Mouse (Mus musculus) left cerebral cortex, postnatal 4 days (tissue): ENCODE measurements around the gene Dthd1. TPM values are rescaled to one million over a fixed set of nuclear protein-coding genes. Genes with fewer than 3 reads are reported as not detected.
A peak's percentile ranks its signal among the peaks of the same experiment; 100 is the strongest.

Source experiments
- DNase-seq: peaks from one replicate; pipeline ENCODE4 v3.0.0-alpha.2; 2022
- intact Hi-C: fragments of 180-260 bp; cut with DNase I; formaldehyde crosslinking; loops from one replicate; pipeline ENCODE4 v1.15.1; 2025
- total RNA-seq, 2 experiments: library from RNA; stranded (reverse); gene quantifications; 2 replicates each; pipeline ENCODE4 v1.2.3; 2021

Dthd1 gene
- under 1 TPM in 1 of 2 experiments, not detected in 1; 0.24 TPM for total RNA-seq

DNA sequence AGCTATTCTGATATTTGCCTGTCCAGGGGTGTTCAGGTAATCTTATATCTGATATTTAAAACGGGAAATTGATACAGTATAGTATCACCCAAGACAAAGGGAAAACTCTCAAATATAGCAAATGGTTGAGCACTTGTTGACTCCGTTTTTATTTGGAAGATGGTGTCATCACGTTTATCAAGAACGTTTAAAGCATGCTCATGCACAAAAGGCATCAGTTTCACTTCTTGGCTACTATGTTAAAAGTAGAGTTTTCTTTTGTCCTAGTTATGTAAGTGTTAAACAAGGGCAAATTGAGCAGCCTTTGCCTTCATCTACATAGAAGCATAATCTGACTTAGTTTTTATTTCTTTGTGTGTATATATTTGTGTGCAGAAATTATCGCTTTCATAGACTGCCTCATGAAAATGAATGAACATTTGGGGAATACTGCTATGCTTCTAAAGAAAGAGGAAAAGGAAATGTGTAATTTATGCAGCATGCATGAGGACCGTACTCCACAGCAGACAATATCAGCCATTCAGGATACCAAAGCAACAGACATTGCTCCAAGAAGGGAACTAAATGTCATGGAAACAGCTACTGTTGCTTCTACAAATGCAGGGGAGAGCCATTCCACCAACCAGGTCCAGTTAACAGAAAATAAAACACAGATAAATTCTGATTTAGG, at the start of gene Dthd1:
Gene Dthd1, plus strand, starts transcription at position 422 of the 670 bp plus-strand sequence.
- intact Hi-C loops: no loop called here
- DNase-seq: no peak

DNA sequence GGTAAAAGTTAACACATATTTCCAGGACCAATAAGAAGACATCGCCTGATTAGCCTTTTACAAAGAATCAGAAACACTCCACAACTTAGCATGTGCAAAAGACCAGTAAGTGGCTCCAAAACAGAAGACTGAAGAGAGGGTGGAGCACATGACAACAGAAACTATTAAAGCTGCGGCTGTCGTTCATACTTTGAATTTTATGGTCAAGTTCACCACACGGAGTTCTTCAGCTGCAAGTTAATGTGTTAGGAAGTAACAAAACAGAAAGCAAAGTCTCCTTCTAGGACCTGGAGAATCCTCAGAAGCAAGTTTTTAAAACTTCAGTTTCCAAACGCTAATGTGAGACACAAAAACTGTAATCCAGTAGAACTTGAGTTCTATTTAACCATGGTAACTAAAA, 49.5 kb upstream of the Dthd1 start:
- intact Hi-C loops: no loop called here
- no peak for DNase-seq

DNA sequence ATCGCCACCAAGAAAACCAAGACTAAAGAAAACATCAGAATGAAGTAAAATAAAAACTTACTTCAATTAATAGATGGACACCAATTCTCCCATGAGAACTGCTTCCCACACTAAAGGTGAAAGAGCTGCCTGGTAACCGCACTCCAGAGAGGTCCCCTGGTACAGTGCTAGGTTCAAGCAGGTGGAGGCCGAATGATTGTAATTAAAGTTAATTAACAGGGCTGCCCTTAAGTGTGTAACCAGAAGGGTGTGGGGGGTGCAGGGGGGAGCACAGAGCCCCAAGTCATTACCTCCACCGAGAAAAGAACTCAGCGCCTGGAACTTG, 48.2 kb upstream of the Dthd1 start:
- intact Hi-C loops: no loop called here
- no peak for DNase-seq

DNA sequence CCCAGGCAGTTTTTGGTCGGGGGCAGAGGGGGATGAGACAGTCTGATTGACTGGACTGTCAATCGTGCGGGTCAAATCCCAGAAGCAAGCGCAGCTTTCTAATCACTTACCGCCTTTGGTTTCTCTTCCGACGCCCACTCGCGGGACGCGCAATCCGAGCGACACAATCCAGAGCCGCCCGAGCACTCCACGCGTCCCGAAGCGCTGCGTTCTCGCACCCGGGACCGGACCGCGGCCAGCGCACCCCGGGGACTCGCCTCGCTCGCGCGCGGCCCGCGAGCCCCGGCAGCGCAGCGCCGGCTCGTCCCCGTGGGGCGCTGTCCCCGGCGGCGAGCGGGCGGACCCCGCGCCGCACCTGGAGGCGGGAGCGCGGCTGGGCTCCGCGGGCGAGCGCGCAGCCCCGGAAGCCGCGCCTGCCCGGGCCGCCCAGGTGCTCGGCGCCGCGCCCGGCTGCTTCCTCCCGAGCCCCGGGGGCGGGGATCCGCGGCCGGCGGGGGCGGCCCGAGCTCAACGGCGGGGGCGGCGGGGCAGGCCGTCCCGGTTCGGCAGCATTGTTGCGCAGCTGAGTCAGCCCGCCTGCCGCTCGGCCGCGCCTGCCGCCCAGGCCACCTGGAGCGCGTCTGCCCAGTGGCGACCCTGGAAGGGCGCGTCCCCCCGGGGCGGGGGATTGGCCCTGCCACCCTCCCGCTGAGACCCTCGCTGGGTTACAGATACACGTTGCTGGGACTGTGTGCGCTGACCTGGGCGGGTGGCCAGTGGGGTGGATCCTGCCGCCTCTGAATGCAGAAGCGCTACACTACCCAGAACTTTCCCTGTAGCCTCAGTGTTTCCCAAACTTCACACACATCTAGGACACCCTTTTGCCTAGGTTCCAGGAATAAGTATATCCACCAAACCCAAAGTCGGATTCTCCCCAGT, 47.6 kb upstream of the Dthd1 start, which contains the start of gene Arap2:
Gene Arap2, minus strand, starts transcription at position 376 of the 918 bp plus-strand sequence.
- DNase-seq: peak; percentile 24
- intact Hi-C loops: no loop called here

DNA sequence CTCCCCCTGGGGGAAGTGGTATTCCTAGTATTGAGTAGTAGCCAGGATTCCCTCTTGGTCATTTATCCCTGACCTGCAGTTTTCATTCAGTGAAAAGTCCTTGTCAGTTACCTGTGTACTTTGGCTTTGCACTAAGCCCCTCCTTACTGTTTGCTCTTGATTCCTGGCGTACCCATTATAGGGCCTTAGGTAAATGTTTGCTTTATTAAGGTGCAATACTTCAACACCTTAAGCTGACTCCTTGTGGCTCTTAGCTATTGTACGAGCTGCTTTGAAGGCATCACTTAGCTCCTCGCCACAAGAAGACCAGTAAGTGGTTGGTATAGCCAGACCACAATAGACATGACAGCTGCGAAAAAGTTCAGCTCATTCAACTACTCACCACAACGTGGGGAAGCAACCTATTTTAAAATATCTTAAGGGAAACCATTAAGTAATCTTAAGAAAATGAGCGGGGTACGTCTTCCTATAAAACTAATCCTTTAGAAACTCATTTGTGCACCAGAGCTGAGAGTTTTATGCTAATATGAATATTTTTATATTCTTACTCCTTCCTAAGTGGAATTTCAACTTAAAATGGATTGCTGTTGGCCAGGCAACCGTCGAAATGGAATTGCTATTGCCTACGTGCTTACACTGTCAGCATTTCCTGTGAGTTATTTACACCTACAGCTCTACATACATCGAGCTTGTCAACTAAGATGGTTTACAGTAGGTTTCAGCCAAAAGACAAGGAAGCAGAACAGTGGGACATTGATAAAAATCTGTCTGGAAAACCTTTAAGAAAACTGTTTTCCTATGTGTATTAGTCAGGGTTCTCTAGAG, 41.6 kb upstream of the Dthd1 start:
- no peak for DNase-seq
- intact Hi-C loops: no loop called here

DNA sequence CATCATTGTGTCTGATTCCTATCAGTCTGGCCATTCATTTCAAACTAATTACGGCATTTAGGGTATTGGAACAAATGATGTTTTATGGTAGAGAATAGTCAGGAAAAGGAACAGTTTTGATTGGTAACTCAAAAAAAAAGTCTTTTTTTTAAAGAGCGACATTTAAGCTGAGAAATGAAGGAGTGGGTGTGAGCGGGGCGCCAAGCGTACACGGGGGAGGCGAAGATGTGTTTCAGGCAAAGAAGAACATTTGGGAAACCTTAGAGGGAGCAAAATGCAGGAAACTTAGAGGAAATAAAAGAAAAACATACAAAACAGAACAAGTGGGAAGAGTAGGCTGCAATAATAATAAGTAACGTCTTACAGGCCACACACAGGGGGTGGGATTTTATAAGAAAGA, 35.8 kb upstream of the Dthd1 start:
- DNase-seq: no peak
- intact Hi-C loops: no loop called here

DNA sequence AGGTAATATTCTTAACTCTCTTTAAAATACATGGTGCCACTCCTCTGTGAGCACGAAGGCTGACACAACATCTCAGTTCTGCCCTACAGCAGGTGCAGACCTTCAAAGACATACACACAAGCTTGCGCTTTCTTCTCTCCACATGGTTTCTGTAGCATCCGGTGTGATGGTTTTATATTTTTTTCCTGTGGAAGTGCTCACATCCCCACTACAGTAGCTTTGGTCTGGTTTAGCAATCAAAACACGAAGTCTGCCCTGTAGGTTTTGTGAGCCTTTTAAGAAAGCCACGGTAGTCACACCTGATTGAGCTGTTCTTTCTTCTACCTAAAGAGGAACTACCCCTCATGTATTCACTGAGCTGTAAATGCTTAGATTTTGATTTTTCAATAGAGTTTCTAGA, 34.9 kb upstream of the Dthd1 start:
- intact Hi-C loops: no loop called here
- no peak for DNase-seq

DNA sequence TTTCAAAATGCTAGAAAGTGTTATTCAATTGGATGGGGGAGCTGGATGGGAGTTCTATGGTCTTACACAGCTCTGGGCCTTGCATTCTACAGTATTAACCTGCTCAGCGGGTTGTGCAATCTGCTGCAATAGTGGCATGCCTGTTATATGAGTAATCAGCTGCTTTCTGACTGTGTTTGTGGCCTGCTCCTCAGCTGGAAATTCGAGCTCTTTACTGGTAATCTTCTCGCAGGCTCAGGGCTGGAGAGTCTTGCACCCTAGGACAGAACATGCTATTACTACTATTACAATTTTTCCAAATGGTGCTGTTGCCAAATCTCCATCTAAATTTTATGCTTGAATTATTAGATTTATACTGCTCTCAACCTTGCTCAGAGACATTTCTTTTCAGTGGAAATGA, 26.8 kb upstream of the Dthd1 start:
- intact Hi-C loops: no loop called here
- no peak for DNase-seq

DNA sequence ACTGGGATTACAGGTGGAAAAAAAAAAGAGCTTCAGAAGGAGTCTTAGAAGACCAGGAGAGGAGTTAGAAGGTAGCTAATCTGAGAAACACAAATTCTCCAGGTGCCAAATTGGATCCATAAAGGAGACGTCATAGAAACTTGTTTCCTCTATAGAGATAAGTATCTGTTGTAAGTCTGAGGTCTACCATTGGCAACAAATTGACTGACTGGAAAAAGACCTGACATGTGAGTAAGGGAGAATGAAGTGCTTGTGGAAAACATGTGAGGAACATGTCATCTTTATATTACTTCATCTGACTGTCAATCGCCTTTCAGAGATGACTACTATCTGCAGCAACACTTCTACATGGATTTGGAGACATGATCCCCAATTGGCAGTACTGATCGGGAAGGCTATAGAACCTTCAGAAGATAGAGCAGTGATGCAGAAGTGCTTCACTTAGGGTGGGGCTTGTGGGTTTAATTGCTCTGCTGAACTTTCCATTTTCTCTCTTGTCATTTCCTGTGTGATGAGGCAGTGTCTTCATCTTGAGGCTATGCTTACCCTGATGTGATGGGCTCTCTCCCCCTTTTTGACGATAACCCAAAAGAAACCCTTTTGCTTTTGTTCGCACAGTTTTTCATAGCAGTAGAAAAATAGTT, 22.6 kb upstream of the Dthd1 start:
- DNase-seq: no peak
- intact Hi-C loops: no loop called here

DNA sequence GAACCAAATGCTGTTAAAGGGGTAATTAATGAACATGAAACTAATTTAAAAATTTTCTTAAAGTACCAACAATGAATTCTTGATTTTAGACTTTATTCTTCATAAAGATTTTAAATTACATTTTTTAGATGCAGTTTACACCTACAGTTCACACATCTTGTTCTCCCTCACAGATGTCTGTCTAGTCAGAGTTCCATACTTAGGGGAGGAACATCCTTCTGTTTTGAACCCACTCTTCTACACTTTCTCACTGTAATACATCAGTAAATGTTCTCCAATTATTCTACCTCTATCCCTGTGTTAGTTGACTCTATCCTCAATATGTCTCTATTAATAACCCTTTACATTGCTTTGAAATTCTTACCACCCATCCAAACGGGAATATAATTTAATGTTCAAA, 20.8 kb upstream of the Dthd1 start:
- intact Hi-C loops: no loop called here
- no peak for DNase-seq

DNA sequence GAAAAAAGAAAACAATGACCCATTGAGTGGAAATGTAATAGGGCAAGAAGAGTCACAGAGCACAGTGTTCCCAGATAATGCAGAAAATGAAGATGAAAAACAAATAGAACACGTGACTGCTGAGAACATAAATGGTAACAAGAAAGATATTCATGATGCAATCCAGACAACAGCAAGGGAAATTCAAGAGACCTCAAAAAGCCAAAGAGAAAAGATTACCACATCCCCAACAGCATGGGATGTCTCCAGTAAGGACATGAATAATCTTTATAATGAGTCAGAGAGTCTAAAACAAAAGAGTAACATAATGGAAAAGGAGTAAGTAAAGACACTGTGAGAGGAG, 420 bp downstream of the Dthd1 start:
- DNase-seq: no peak
- intact Hi-C loops: no loop called here

DNA sequence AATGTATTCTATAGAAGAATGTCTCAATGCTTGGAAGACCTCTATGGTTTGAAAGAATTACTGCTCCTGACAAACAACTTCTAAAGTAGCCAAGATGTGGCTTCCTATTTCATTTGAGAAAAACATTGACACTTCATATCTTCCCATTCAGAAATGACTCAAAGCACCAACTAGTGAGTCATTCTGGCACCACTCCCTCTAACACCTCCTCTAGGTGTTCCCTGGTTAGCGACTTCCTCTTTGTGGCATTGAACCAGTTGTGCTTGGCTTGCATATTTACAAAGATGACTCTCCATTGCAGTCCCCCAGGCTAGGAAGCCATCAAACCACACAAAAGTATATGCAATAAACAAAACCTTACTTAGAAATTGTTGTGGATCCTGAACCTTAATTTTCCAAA, 2.1 kb downstream of the Dthd1 start:
- DNase-seq: no peak
- intact Hi-C loops: no loop called here

DNA sequence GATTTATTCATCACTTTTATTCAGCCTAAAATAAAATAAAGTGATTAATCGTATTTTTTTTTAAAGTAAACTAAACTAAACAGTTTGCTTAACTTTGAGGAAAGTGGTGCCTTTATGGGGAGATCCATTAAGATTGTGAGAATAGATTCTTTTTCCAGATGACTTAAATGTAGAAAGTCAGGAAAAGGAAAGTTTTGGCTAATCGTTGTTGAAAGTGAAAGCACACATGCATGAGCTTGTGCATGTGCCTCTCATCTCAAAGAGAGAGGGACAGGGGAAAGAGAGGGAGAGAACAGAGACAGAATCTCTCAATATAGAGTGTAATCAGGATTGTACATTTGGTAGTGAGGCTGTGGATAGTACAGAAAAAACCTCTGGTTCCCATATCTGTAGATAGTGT, 5.9 kb downstream of the Dthd1 start:
- intact Hi-C loops: no loop called here
- DNase-seq: no peak

DNA sequence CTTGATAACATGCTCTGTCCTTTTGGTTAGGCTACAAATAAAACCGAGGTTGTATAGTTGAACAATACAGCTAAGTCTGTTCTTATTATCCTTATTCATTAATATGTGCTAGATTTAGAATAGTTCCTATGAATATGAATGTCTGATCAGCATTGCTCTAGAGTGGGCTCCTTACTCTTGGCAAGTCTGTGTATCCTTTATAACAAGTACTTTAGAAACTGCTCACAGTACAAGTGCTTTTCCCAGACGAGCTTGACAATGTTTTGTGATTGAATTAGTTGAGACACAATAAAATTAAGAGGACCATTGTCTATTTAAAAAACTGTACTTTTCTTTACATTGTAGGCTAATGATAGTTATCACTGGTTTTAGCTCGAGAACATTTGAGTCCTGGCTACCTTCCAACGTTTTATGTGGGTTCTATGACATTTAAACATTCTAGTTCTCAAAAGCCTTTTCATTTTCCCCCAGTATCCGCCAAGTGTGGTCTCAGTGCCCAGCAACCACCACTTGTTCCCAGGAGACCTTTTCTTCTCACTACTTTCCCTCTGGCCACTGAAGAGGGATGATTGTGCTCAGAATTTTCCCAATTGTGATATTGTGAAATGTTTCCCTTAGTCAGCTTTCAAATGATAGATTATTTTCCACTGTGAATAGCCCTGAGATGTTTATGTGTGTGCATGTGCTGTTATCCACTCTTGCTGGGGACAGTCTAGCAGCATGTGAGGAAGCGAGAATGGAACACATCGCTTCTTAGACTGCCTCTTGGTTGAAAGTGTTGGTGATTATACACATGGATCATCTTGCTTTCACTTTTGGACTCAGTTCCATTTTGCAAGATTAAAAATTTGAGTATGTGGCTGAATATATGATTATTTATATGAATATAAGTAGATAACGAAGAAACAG, 7.0 kb downstream of the Dthd1 start:
- DNase-seq: no peak
- intact Hi-C loops: no loop called here

DNA sequence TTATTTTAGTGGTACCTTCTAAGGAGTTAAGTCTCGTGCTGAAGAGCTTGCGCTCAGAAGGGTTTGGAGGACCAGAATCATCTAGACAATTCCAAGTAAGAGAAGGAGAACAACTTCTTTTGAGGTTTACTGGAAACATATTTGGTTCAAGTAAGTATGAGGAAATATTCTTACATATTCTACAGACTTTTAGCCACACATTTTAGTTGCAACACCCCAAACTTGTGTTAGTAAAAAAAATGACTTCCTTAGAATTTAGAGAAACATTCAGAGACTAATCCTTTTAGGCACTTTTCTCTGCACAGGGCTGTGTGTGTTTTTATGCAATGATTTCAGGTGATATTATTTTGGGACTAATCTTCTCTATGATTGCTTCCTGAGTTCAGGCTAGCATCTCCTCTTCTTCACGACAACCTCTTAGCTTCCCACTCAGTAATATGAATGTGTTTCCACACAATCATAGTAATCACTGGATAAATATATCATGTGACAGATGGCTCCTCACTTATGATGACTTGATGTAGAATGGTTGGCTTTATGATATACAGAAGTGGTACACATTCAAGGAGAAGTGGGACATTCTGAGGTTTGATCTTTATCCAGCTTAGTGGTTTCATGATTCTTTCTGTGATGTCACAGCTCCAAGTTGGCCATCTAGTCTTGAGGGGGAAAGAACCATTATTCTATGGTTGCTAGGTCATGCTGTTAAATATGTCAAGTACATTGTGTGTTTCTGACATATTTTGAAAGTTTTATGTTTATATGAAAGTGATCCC, 29.5 kb downstream of the Dthd1 start:
- no peak for DNase-seq
- intact Hi-C loops: no loop called here

DNA sequence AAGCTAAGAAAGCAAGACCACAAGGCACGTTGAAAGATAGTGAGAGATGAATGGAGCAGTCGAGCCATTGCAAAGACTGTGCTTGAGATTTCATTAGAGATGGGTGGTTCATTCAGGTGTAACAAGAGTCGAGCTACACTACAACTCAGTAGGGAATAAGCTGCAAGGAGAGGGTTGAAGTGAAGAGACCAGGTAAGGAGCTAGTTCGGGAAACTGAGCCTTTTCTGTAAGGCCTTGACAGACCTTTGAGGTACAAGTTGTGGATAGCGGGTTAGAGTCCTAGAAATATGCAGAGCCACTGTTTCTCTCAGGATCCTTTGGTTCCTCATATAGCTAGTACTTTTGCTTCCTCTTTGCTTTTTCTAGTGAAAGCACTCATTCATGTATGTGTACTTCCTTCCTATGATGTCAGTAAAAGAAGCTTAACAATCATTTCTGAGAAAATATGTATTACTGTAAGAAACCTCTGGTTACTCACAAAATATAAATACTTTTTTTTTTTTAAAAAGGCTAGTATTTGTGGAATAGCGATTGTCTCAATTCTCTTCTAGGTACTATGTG, 33.0 kb downstream of the Dthd1 start:
- intact Hi-C loops: no loop called here
- DNase-seq: no peak

DNA sequence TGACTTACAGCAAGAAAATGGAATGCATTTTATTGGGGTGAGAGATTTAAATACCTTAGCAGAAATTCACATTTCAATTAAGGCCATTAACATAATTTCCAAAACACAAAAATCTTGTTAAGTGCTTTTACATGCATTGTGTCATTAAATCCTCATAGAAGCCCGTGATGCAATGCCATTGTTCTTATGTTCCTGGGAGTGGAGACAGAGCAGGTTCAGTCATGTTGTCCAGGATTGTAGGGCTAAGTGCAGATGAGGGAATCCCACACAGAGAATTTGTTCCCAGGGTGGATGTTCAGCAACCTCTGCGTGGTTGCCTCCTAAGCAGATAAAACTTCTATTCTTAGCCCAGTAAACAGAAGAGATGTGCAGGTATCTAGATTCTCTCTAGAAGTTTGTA, 37.7 kb downstream of the Dthd1 start:
- no peak for DNase-seq
- intact Hi-C loops: no loop called here

DNA sequence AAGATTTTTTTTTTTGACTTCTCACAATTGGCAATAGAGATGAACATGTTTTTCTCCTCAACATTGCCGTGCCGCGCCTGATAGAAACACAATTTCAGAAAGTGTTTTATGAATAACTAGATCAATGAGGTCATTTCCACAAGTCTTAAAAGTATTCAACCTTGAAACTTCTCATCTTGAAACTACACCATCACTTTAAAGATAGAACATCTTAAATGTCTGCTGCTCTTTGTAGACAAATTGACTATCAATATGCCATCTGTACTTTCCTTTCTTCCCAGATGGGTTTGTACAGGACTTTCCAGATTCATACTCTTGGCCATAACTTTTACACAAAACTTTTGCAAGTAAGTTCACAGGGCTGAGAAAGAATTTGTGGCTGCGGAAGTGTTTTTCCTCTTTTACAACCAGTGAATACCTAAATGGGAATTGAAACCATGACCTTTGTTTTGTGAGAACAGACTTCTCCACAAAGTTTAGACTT, 40.8 kb downstream of the Dthd1 start:
- intact Hi-C loops: no loop called here
- DNase-seq: no peak

DNA sequence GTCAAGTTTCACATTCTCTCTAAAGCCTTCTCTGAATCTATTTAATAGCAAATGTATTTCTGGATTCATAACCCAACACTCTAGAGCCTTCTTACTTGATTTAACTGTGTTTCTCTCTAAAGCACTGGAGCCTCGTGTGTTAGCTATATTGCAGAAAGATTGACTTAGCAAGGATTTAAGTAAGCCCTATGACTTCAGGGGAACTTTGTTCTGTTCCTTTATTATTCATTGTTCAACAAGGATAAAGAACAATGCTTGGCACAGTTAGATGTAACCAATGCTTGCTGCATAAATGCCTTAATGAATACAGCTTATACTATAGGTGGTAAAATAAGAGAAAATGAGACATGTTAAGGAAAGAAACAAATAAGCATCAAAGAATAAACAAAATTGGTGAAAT, 43.9 kb downstream of the Dthd1 start:
- intact Hi-C loops: no loop called here
- no peak for DNase-seq
